ENCODE assay signal across 22 mouse cellular contexts in the genomic region with DNA sequence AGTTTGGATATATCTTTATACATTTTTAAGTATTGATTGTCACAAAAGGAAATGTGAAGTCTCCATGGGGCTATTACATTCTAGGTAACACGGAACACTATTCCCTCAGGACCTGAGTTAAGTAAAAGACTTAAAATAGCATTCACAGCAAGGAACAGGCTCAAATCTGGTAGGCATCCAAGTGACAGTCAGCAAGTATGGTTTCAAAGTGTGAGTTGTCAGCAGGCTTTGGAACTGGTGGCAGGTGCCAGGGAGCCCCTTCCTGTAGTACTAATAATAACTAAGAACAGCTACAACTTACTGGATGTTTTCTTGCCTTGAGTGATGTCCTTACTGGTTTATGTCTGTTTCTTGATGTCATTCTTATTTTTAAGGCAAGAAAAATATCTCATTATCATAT.
A peak's percentile ranks its signal among the peaks of the same experiment; 100 is the strongest.
DNase-seq lines count a peak whose midpoint lies in the region; ATAC-seq lines count a peak whose summit lies in the region.
"Had no signal": no experiment of that assay in that cellular context is flagged by ENCODE, and none has a peak within 500 bp of the region (broad histone marks: within the 10 kb centered on the region; RNA-seq: fewer than 3 reads in every experiment).

No protein-coding gene starts in this region.

- H3K27me3 ChIP-seq in heart, embryonic 11.5 days (ENCODE audit: control insufficient read depth, insufficient read depth, low read length) = no peaks in the 10 kb centered on the region
- no peaks in the 10 kb centered on the region for H3K27me3 ChIP-seq in heart, embryonic 15.5 days
- H3K27me3 ChIP-seq: forebrain, embryonic 13.5 days; limb, embryonic 13.5 days; lung, embryonic 15.5 days had no signal

- no peak overlapping the region for H3K9ac ChIP-seq in heart, embryonic 11.5 days (ENCODE audit: low read depth, low read length)
- H3K9ac ChIP-seq in heart, embryonic 15.5 days = no peak overlapping the region
- H3K9ac ChIP-seq: forebrain, embryonic 13.5 days; hindbrain, embryonic 14.5 days; limb, embryonic 13.5 days; liver, embryonic 14.5 days; lung, embryonic 15.5 days had no signal

- 27% methylated on average over 1 of the region's 1 CpGs for WGBS in heart, embryonic 11.5 days (ENCODE audit: insufficient replicate concordance)
- WGBS in heart, embryonic 15.5 days = 31% methylated on average over 1 of the region's 1 CpGs

- H3K4me1 ChIP-seq in heart, embryonic 11.5 days (ENCODE audit: control insufficient read depth, insufficient read depth, low read length) = no peaks in the 10 kb centered on the region
- no peaks in the 10 kb centered on the region for H3K4me1 ChIP-seq in heart, embryonic 15.5 days (replicated peaks)
- H3K4me1 ChIP-seq: forebrain, embryonic 13.5 days; limb, embryonic 13.5 days; lung, embryonic 15.5 days had no signal

- ATAC-seq in heart, embryonic 11.5 days (replicated peaks; ENCODE audit: insufficient number of reproducible peaks, low FRiP score, low TSS enrichment) = peak; percentile 42; the same call in 1 of the 2 replicates
- peak; percentile 78; the same call in 1 of the 2 replicates for ATAC-seq in heart, embryonic 15.5 days (replicated peaks; ENCODE audit: insufficient number of reproducible peaks, insufficient read depth, low FRiP score, low read depth)
- ATAC-seq: activated CD4-positive, CD25-positive, alpha-beta regulatory T cell, adult 4 months; CD4-positive, CD25-positive, alpha-beta regulatory T cell, adult 4 months; forebrain, embryonic 13.5 days; Patski had no signal

- intact Hi-C loops in heart, postnatal 25 days (cut with DNase I) = no loop called here

- peak; percentile 10 to 29 for DNase-seq in cerebellum, postnatal 14 days
- DNase-seq in cerebellum, adult 9-11 months = no peak
- DNase-seq in heart, postnatal 25 days (ENCODE audit: low spot score) = no peak
- DNase-seq in brain, adult 2 months (ENCODE audit: low read depth, low spot score) = peak; percentile 16
- DNase-seq in thymus, postnatal 10 days (ENCODE audit: low spot score in 2 of 2) = no peak
- DNase-seq in T-cell, adult 2 months (ENCODE audit: low spot score) = no peak
- DNase-seq: adrenal gland, postnatal 10 days; layer of hippocampus, postnatal 36 days; lung, postnatal 4 days; right cerebral cortex, adult 18-20 months; thymus, postnatal 14 days had no signal

- no peaks in the 10 kb centered on the region for H3K36me3 ChIP-seq in heart, embryonic 11.5 days (ENCODE audit: control insufficient read depth, insufficient read depth, low read length)
- H3K36me3 ChIP-seq in heart, embryonic 15.5 days = no peaks in the 10 kb centered on the region
- H3K36me3 ChIP-seq: limb, embryonic 13.5 days; lung, embryonic 15.5 days had no signal

- H3K9me3 ChIP-seq in heart, embryonic 11.5 days (replicated peaks; ENCODE audit: control insufficient read depth, low read length) = no peaks in the 10 kb centered on the region
- no peaks in the 10 kb centered on the region for H3K9me3 ChIP-seq in heart, embryonic 15.5 days (replicated peaks)
- H3K9me3 ChIP-seq: forebrain, embryonic 13.5 days; limb, embryonic 13.5 days; lung, embryonic 15.5 days had no signal

- H3K4me3 ChIP-seq in heart, embryonic 11.5 days (ENCODE audit: low read depth, low read length) = no peak overlapping the region
- H3K4me3 ChIP-seq in heart, embryonic 15.5 days = no peak overlapping the region
- H3K4me3 ChIP-seq: forebrain, embryonic 13.5 days; limb, embryonic 13.5 days; lung, embryonic 15.5 days had no signal

- no peak overlapping the region for H3K4me2 ChIP-seq in heart, embryonic 11.5 days
- H3K4me2 ChIP-seq in heart, embryonic 15.5 days = no peak overlapping the region
- H3K4me2 ChIP-seq: forebrain, embryonic 13.5 days; hindbrain, embryonic 14.5 days; limb, embryonic 13.5 days; lung, embryonic 15.5 days; midbrain, embryonic 11.5 days had no signal

- no peak overlapping the region for H3K27ac ChIP-seq in heart, embryonic 11.5 days (ENCODE audit: low read depth, low read length)
- H3K27ac ChIP-seq in heart, embryonic 15.5 days = no peak overlapping the region
- H3K27ac ChIP-seq: forebrain, embryonic 13.5 days; hindbrain, embryonic 14.5 days; limb, embryonic 13.5 days; liver, embryonic 14.5 days; lung, embryonic 15.5 days had no signal

Comparison
In these comparisons a context has a peak if more than half of its experiments do, and no peak if none do; other contexts are left out.
1. DNase-seq: peak in cerebellum, postnatal 14 days (2 of 2) and brain, adult 2 months (single experiment); none in cerebellum, adult 9-11 months (single experiment), heart, postnatal 25 days (single experiment), thymus, postnatal 10 days (0 of 2) and T-cell, adult 2 months (single experiment).